Mouse (Mus musculus) liver, postnatal 0 days (tissue): Measurements from ENCODE around the gene Ddx25.

ENCODE experiments used
- CTCF ChIP-seq: sonication (generic); IDR thresholded peaks from 2 replicates; pipeline ENCODE4 v1.5.1; 2016; ENCODE audit warnings: antibody characterized with exemption, low read depth
- EP300 ChIP-seq: IDR thresholded peaks from 2 replicates; pipeline ENCODE4 v1.6.1; 2016; ENCODE audit warnings: antibody characterized with exemption, low read depth, mild to moderate bottlenecking

DNA sequence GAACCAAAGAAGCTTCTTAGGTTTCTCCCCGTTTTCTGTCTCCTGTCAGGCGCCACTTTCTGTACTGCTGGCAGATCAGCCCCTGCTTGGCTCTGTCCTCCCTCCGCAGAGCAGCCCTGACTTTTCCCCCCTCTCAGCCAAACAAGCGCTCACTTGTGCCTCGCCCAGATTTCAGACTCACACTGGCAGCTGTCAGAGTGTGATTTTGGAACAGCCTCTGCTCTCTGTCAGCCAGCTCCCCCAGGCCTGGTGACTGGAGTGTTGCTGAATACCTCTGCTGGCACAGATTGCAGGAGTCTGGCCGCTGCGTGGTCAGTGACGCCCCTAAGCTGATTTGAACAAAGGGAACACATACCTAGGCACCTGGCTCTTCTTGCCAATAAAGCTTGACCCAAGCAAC lies 50.1 kb downstream of the Ddx25 start:
- TF ChIP-seq EP300, result no peak
- TF ChIP-seq CTCF, result no peak
